Mouse (Mus musculus) mesoderm, embryonic 11.5 days (tissue): ENCODE data around the gene B9d2.

Experiments used
- DNase-seq: peaks from one replicate; pipeline ENCODE4 v3.0.0-alpha.2; 2012; ENCODE audit warnings: low read depth, low spot score

Gene B9d2

DNA sequence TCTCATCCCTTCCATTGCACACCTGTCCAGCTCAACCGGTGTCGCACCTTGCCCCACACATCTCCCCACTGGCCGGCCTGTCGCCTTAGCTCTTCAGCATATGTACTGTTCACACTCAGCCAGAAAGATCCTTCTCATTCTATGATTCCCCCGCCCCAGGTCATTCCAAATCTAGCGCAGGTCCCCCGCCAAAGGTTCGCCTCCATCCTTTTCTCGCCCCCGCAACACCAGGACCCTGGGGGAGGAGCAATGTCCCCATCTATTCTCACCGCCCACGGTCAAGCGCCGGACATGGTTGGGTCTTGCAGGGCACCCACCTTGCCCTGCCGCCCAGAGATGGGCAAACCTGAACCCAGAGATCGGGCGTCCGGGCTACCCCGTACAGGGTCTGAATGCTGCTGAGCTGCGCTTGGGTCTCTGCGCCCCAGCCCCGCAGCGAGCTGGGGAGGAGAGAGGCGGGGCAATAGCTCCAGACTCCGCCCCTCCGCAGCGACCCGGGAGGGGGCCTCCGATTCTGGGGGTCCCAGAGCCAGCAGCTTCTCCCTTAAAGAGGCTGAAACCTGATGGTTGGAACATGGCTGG, 5.8 kb upstream of the B9d2 start, which contains the start of gene Tmem91:
Tmem91 (minus strand) TSS at position 448 of the 582 bp plus-strand sequence.
- no peak for DNase-seq

DNA sequence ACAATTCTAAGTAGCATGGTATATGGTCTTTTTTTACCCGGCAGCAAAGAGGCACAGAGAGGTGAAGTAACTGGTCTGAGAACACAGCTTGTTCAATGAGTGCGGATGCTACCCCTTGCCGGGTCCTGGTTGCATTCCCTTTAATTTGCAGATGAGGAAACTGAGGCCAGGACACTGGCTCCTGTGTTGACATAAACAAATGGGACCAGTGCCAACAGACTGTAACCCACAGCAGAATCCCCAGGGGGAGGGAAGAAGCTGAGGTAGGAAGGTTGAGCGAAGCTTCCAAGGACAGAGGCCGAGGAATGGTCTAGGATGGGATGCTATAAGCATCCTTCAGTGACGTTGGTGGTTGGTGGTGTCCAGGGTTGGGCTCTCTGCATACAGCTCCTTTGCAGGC, 5.2 kb upstream of the B9d2 start:
- no peak for DNase-seq

DNA sequence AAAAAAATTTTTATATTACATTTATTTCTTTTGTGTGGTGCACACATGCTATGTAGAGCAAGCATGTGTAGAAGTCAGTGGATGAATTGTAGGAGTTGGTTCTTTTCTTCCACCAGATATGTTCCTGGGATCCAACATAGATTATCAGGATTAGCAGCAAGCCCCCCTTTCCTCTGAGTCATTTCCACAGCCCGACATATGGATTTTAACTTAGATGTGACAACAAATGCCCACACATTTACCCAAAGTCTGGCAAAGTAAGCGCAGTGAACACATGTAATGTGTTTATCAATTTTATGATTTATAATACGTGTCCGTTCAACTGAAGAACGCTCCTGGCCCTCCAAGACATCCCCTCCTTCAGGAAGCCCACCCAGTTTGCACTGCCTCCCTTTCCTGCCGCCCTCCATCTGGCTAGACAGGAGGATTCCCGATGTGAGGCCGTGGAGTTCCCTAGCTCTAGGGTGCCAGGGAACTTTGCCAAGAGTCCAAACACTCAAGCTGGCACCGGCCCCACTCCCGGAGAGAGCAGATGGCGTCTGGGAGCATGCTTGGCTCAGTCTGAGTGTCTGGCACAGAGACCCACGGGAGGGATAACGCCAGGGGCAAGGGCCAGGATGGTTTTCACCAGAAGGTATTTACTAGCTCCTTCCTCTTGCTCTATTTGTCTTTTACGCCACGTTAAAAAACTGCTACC, 4.3 kb upstream of the B9d2 start:
- DNase-seq = no peak

DNA sequence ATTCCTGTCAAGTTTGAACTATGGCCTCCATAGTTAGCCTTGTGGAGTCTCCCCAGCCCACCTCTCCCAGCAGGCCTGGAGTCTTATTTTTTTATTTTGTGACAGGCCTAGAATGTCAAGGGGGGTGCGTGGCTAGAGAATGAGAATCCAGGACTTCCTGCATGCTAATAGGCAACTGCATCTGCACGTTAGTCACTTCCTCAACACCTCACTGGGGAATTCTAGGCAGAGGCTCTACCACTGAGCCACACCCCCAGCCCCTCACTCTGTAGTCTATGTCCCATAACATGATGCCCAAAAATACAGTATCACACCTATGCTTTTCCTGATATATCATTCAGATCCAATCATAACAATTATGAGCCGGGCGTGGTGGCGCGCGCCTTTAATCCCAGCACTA, 3.6 kb upstream of the B9d2 start:
- DNase-seq = no peak

DNA sequence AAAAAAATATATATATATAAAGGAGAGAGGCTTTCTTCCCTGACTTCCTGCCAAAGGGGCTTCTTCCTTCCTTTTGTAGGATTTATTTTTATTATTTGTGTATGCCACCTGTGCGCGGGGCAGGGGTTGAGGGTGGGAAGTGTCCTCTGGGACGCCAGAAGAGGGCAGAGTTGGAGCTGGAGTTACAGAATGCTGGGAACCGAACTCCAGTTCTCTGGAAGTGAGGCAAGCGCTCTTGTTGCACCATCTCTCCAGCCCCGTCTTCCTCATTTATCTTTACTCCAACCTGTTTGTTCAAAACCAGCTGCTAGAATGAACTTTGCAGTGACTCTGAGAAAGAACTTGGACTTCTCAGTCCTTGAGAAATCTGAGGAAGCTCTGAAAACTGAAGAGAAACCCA, 609 bp upstream of the B9d2 start:
- no peak for DNase-seq

DNA sequence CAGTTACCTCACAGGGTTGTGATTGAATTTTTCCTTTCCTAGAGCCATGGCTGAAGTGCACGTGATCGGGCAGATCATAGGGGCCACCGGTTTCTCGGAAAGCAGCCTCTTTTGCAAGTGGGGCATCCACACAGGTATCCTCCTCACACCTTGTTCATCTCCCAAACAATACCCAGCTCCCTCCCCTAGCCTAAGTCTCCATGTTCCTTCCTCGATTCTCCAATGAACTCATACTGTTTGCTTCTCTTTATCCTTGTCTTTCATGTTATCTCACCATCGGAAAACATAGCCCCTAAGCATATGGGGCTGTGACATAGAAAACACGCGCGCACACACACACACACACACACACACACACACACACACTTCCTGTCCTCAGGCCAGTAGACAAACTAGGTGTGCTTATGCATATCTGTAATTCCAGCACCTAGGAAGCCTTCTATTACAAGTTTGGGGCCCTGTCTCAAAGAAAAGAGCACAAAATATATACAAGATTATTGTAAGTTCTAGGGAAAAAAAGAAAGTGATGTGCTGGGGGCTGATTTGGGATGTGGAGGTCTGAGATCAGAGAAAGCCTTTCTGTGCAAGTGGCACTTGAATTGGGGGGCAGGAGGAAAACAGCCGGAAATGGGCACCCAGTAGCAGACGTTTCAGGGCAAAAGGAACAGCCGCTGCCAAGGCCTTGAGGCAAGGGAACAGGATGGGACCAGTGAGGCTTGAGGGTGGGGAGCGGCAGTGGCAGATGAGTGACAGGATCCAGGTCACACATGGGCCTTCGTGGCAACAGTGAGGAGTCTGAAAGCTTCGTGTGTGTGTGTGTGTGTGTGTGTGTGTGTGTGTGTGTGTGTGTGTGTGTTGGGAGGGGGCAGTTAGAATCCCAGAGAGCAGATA, 1.0 kb downstream of the B9d2 start:
- no peak for DNase-seq

DNA sequence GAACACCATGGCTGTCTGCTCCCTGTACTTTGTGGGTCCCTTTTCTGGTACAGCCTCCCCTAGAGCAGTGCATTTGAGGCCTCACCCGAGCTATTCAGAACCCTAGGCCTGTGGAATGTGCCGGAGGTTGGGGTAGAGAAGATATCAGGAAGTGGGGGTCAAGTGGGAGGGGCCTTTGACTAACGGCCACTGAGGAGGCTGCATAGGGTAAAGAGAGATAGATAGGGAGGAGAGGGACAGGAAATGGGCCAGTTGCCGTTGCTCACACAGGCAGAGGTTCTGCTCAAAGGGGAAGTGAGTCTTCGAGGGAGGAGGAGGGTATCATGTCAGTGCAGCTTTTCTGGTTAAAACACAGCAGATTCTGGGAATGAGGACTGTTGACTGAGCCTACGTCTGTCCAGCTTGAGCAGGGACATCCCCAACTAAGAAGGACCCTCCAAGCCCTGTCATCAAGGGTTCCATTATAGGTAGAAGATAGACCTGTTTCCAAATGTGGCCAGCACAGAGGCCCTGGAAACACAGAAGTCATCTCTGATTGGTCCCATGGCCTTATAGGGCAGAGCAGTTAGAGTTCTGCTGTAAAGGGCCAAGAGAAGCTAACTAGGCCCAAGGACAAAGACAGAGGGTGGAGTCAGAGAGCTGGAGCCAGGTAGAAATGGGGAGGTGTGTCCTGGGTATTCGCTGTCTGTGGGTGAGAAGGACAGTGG, 3.0 kb downstream of the B9d2 start:
- no peak for DNase-seq

DNA sequence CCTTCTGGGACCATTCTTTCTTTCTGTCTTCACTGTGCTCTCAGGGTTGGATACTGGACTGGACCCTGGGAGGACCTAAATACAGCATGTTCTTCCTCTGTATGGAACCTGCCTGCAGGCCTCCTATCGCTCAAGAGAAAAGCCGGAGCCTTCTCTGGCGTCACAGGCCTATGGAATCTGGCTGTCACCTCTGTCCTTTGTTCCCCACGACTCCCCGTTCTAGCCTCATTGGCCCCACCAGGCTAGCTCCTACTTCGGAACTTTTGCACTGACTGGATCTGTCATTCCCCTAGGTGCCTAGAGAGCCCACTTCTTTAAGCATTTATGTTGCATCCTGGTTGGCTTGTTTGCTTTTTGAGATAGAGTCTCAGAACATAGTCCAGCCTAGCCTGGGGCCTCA, 4.1 kb downstream of the B9d2 start:
- no peak for DNase-seq

DNA sequence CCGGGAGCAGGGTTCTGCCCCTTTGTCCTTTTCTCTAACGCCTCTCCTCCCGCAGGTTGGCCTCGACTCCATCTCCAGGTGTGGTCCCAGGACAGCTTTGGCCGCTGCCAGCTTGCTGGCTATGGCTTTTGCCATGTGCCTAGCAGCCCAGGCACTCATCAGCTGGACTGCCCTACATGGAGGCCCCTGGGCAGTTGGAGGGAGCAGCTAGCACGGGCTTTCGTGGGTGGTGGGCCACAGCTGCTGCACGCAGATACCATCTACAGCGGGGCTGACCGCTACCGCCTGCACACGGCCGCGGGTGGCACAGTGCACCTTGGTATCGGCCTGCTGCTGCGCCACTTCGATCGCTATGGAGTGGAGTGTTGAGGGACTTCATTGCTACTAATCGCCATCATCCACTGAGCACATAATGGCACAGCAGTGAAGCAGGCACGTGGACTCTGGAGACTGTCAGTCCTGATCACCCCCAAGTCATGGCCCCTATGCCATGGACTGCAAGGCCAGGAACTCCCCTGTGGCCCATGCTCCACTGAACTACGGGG, 5.4 kb downstream of the B9d2 start:
- DNase-seq = no peak

DNA sequence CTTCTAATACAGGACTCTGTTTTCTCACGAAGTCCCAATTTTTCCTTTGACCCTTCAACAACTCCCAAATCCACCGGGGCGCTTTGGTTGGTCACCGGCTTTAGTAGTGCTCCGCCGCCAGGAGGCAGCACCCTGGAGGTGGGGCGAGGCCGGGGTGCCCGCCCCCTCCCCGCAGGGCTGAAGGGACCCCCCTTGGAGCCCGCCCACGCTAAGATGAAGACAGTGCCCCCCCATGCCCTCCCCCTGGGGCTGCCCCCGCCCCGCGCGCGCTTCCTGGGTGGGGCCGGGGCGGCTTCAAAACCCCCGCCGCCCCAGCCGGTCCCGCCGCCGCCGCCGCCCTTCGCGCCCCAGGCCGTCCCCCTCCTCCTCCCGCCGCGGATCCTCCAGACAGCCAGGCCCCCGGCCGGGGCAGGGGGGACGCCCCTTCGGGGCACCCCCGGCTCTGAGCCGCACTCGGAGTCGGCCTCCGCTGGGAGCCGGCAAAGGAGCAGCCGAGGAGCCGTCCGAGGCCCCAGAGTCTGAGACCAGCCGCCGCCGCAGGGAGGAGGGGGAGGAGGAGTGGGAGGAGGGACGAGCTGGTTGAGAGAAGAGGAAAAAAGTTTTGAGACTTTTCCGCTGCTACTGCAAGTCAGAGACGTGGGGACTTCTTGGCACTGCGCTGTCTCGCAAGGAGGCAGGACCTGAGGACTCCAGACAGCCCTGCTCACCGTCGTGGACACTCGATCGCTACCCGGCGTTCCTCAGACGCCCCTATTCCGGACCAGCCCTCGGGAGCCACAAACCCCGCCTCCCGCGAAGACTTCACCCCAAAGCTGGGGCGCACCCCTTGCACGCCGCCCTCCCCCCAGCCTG, 6.3 kb downstream of the B9d2 start, which contains the start of gene Tgfb1:
Tgfb1 (plus strand) TSS at position 323 of the 852 bp plus-strand sequence.
- DNase-seq = peak; percentile 64

DNA sequence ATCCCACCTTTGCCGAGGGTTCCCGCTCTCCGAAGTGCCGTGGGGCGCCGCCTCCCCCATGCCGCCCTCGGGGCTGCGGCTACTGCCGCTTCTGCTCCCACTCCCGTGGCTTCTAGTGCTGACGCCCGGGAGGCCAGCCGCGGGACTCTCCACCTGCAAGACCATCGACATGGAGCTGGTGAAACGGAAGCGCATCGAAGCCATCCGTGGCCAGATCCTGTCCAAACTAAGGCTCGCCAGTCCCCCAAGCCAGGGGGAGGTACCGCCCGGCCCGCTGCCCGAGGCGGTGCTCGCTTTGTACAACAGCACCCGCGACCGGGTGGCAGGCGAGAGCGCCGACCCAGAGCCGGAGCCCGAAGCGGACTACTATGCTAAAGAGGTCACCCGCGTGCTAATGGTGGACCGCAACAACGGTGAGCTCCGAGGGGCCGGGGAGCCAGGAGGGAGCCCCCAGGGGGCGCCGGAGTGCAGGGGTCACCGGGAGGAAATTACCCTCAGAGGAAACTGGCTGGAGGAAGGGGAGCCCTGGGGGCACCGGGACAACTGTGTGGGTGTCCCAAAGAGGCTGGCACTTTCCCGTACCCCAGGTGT, 7.3 kb downstream of the B9d2 start:
- DNase-seq = no peak

DNA sequence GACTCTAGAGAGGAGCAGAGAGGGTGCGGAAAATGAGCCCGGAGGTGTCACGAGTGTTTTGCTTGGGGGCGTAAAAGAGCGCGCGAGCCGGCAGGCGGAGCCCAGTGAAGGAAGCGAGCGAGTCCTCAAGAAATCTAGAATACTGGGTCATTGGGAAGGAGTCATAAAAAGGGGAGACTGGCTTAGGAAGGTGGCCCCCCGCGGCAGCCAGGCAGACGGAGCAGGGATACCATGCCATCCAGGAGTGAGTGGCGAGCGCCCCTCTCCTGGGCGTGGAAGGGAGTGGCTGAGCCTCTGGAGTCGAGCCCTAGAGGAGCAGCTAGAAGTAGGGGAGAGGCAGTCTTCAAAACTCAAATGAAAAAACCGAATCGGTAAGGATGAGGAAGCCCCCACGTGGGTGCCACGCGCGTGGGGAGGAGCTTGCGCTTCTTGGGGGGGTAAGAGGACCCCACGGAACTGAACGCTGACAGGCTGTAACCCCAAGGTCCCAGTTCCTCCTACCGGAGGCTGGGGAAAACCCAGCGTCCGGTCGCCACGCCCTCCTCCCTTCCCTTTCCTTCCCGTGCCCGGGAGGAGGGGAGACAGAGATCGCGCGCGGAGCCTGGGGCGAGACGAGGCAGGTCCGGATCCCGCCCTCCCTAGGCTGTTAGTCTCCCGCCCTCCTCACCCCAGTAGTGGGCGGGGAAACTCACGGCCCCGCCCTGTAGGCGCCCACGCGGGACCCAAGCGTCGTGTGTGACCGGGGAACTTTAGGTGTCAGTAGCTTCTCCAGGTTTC, 8.4 kb downstream of the B9d2 start:
- no peak for DNase-seq

DNA sequence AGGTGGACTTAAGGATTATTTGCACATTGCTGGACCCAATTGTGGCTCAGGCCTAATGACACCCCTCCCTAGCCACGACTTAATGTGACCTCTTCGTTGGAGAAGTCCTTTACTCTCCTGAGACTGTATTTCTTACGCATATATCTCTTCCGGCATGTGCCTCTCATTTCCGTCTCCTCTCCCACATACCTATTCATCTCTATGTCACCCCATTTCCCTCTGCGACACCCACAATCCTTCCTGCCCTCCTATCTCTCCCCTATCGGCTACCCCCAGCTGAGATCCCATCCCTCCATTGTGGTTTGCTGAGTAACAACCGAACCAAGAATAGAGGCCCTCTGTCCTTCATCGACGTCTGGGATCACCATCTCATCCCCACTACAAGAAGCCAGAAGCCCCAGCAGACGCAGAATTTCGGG, 9.0 kb downstream of the B9d2 start:
- DNase-seq = no peak

DNA sequence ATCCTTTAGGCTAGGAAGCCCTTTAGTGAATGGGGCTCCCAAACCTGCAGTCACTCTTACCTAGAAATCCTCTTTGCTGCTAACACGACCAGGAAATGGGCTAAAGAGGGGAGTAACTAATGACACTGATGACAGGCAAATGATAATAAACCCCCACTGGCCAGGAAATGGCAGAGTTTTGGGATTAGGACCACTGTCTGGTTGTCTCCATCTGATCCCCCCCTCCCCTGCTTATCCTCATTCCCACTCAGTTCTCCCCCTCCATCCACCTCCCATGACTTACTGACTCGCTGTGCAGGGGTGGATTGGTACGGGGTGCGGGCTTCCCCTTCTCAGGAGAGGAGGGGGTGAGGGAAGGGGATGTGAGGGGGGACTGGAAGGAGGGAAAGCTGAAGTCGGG, 9.5 kb downstream of the B9d2 start:
- DNase-seq = no peak

DNA sequence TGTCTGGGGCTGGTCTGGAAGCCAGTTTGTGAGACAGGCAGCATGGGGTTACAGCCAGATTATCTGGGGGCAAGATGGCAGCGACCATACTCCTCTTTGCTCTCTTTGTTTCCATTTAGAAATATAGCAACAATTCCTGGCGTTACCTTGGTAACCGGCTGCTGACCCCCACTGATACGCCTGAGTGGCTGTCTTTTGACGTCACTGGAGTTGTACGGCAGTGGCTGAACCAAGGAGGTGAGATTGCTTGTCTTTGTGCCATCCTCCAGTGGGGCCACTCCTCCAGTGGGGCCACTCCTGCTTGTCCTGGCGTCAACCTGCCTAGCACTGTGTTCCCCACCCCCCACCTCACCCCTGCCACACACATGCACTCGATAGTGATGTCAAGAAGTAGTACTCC, 13.5 kb downstream of the B9d2 start:
- no peak for DNase-seq

DNA sequence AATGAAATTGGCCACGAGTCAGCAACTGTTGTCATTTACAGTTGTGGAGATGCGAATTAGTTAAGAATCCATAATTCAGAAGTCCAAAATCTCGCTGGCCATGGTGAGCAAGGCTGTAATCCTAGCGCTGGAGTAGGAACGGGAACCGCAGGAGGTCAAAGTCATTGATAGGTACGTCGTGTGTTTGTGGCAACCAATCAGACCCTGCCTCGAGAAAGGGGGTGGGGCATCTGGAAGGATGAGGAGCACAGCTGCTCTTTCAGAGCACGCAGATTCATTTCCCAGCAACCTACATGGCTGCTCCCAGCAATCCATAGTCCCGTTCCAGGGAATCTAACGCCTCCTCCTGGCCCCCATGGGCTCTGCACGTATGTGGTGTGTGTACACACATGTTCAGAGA, 19.3 kb downstream of the B9d2 start:
- no peak for DNase-seq

DNA sequence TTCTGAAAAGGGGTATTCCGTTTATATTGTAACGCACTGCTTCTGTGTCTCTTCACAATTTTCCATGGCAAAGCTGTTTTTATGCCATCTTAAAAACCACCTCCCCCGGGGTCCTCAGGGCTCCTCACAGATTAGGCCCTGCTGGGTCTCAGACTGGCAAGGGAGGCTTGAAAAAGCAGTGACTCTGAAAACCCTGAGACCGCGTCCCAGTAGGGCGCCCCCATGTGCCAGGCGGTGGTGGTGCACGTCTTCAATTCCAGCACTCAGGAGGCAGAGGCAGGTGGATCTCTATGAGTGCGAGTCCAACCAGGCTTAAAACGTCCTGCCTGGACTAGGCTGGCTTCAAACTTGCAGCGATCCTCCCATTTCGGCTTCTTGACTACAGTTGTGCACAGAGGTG, 20.2 kb downstream of the B9d2 start:
- no peak for DNase-seq

DNA sequence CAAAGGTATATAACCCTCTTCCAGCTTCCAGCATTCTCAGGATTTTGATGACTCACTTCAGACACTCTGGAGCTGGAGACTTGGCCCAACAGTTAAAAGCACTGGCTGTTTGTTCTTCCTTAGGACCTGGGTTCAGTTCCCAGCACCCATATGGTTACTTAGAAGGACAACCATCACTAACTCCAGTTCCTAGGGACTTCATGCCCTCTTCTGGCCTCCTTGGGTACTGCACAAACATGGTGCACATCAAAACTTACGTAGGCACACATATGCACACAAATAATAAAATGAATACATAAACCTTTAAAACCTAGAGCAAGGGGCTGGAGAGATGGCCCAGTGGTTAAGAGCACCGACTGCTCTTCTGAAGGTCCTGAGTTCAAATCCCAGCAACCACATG, 21.8 kb downstream of the B9d2 start:
- no peak for DNase-seq

DNA sequence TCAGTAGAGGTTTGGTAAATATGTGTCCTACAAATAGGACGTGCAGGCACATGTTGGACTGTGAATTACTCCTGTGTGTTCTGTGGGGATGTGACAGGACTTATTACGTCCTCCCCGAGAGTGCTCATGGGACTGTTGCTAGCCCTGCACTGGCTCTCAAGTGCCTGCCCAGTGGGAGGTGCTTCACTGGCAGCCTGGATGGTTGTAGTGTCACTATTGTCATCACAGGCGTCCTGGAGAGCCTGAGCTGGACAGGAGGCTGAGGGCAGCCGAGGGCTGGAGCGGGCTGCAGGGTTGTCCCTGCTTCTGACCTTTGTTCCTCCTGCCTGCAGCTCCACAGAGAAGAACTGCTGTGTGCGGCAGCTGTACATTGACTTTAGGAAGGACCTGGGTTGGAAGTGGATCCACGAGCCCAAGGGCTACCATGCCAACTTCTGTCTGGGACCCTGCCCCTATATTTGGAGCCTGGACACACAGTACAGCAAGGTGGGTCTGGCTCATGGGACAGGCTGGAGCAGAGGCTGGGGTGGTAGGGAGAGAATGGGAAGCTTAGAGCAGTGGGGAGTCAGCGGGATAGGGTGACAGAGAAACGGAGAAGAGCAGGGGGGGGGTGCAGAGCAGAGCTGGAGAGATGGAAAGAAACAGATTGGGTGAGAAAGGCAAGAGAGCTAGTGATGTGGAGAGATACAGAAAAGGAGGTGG, 23.4 kb downstream of the B9d2 start:
- no peak for DNase-seq
